Mouse (Mus musculus): Measurements from ENCODE around the gene Kifap3.
"Not testable (repeated sequence)": the region's sequence is repeated elsewhere in the genome, so short reads cannot be mapped to it uniquely, and the experiment has no call there.

The Kifap3 gene

DNA sequence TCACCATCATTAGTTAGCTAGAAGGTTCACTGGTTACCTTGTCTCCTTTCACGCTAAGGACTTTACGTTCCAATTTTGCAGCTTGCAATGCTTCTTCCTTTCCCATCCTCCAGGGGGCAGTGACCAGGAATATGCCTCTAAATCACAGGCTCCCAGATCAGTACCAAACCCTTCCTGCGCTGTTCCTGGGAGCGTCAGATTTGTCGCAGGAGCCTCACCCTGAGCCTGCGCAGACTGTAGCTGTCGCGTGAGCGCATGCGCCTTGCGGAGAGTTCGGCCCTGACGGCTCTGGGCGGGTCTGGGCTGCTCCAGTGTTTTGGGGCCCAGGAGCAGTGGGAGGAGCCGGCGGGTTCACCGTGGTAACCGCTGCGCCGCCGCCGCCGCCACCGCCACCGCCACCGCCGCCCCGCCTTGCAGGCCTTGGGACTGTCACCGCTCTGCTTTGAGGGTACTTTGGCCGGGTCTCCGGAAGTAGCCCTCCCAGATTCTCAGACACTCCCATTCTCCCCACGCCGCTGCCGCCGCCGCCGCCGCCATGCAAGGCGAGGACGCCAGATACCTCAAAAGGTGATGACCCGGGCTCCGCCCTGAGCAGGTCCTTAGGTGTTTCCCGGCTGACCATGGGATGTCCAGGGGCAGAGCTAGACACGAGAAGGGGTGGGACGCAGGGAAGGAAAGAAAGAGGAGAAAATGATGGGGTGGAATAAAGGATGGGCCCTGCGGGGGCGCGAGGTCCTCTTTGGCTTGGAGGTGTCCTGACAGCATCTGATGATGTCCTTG, at the start of gene Kifap3:
Gene Kifap3, plus strand, starts transcription at position 248 of the 780 bp plus-strand sequence.
- peak; percentile 99 for DNase-seq

DNA sequence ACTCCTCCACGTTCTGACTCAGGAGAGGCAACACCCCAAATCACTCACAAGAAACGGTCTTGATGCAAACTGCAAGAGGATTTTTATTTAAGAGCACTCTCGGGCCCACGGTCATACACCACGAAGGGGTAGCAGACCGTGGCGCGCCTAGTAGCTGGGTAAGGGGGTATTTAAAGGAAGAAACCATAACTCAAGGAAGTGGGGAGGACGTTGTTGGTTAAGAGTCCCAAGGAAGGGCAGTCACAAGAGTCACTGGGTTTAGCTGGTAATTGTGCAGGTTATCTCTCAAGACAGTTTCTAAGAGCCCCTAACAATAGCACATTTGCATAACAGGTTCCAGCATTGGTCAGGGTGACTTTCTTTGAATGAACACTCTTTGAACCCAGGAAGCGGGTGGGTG, 48.2 kb upstream of the Kifap3 start:
- DNase-seq, result not testable (repeated sequence)

DNA sequence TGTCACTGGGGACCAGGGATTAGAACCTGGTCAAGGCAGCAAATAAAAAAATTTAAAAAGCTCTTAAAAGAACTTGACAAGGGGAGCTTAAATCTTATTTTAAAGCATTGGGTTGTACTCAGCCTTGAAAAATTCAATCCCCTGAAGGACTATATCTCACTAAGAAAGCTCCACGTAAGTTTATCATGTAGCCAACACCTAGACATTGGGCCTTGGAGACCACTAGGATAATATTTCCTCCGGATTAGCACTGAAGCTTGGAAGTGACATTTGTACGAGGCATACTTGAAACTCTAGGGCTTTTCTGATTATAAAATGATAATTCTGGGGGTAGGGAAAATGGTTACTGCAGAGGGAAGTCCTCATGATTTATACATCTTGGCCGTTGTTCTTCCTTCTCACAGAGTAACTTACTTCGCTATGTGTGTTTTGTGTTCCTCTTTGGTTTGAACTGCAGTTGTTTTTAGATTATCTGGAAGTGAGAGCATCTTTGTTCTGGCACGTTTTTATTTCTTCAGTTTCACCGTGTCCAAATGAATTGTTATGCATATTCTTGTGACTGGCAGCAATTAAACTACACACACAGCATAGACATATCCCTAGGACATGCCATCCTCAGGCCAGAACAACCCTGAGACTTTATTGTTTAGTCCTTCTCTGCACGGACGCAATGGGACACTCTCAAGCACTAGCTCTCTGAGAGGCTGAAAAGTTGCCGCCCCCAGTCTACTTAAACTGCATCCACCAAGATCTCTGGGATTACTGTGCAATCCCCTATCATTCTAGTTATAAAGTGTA, 42.7 kb upstream of the Kifap3 start:
- no peak for DNase-seq

DNA sequence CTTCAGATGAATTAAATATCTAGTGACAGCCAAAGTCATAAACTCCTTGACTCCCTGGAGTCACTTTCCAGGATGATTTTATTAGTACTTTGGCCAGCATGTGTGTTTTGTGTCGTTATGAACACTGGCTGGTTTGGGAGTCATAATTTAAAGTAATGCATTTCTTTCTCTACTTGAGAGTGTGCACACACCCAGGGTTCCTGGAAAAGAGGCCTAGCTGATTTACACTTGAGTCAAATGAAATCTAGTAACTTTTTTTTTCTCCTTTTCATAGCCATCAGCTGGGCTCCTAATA, 42.2 kb upstream of the Kifap3 start:
- DNase-seq, result peak; percentile 7

DNA sequence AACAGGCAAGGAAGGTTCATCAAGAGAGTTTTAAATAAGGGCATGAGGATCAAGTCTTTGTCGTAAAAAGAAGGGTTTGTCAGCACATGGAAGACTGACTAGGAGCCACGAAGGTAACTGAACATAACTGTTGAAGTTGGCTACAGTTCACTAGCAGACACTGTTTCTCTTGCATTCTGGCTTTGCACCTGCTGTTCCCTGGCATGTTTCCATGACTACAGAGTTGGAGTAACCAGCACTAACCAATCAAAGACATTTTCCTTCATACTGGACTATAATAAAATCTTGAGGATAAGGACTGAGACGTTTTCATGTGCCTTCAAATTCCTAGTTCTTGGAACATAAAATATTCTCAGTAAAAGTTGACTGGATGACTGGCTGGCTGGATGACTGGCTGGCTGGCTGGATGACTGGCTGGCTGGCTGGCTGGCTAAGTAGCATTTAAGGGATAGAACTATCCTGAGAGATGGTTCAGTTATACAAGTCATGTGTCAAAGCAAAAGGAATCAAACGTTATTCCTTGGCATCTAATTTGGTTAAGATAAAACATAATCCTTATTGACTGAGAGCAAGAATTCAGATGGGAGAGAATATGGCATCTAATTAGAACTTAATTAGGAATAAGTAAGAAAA, 27.9 kb upstream of the Kifap3 start:
- no peak for DNase-seq

DNA sequence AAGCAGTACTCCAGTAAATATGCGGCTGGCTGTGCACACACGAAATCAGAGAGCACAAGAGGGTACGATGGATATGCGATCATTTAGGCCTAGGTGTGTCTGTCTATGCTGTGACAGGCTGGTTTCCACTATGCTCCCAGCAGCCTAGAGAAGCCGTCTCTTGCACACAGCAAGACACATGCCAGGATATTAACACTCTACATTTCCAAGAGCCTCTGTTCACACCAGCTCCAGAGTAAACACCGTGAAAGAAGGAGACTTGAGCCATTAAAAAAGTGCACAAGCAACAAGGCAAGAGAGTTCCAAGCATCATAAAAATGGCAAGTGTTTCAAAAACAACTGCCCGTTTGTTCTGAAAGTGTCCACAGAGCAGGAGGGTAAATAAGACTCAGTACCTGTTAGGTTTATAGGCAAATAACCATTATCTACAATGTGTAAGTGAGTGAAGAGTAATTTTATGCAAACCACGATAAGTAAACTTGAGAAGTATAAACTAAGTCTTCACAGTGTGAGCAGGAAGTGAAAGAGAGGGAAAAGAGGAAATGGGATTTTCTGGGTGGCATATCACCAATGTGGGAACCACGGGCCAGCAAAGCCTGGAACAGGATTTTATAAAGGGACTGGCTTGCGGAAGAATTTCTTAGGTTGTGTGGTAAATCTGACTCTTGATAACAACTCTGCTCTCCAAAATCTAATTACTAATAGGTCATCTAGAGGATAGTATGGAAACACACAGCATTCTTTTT, 21.7 kb upstream of the Kifap3 start:
- no peak for DNase-seq

DNA sequence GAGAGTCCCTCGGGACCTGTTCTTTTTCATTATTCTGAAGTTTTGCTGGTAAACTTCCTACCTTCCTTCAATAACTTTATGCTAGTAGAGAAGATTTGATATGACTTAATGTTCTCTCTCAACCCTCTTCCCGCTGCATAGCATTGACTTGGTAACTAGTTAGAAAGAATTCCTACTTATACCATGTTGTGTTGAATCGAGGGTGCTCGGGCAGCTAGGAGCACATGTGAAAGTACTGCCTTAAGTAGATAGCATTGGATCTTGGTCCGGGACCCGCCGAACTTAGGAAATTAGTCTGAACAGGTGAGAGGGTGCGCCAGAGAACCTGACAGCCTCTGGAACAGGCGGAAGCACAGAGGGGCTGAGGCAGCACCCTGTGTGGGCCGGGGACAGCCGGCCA, 4.2 kb downstream of the Kifap3 start:
- DNase-seq, result not testable (repeated sequence)

DNA sequence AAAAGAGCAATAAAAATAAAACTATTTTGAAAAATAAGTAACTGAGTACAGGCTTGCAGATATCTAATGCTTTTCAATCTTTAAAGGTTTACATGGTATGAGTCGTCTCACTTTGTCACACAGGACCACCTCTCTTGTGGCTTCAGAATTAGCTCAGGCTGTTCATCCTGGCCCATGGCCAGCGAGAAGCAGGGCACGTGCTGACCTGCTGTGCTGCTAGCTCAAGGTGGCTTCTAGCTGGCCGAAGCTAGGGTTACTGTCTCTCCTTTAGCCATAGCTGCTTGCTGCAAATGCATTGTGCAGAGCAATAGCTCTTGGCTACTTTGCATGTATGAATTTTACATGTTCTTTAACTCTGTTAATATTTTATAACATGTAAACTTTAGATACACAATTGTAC, 42.0 kb downstream of the Kifap3 start:
- peak; percentile 13 for DNase-seq

DNA sequence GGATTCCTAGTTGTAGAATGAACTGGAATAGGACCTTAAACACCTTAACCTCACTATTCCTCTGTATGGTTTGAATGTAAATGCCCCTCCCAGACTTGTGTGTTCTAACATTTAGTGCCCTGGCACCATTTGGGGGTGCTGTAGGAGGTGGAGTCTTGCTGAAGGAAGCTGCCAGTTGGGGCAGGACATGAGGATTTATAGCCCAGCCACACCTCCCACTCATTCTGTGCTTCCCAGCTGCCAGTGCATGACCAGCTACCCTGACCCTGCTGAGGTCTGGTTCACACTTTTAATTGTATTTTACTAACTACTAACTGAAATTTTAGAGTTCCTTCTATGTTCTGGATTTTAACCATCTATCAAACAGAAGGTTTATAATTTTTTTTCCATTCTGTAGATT, 50.1 kb downstream of the Kifap3 start:
- no peak for DNase-seq

DNA sequence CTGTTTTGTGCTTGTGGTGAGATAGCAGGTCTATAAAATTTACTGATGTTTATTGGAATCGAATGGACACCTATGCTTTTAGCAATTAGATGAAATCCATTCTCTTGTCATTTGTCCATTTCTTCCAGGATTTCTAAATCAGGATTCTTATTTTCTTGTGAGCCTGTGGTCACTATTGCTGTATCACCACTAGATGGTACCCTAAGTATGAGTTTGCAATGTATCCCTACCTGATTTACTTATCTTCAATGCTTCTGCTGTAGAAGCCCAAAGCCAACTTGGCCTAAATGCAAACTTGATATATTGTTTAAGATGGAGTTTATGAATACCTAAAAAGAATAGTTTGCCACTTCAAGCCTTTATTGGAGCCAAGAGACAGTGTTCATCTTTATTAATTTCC, 54.7 kb downstream of the Kifap3 start:
- DNase-seq, result no peak

DNA sequence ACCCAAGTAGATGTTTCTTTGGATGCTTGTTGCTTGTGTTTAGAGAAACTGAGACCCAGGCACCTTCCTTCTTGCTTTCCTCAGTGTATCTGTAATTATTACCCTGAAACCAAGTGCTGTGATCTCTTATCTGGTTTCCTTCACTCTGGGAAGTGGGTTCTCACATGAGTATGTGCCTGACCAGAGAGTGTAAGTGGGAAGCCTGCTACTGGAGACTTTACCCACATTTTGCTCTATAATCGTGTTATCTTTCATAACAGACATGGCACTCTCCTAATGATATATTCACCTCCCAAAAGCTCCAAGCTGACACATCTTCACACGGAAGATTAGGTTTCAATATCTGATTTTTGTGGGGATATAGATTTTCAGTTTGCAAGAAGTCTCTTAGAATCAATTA, 55.7 kb downstream of the Kifap3 start:
- no peak for DNase-seq

DNA sequence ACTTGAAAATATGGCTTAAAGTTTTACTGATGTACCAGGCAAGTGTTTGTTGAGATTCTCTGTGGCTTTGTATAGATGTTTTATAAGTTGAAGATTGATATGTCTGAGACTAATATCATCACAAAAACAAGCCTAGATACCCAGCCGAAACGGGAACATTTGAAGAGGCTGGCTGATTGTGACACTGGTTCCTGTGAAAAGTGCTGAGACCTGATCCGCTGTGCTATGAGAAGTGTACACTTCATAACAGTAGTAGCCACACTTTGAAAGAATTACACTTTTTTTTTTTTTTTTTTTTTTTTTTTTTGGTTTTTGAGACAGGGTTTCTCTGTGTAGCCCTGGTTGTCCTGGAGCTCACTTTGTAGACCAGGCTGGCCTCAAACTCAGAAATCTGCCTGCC, 59.1 kb downstream of the Kifap3 start:
- not testable (repeated sequence) for DNase-seq

DNA sequence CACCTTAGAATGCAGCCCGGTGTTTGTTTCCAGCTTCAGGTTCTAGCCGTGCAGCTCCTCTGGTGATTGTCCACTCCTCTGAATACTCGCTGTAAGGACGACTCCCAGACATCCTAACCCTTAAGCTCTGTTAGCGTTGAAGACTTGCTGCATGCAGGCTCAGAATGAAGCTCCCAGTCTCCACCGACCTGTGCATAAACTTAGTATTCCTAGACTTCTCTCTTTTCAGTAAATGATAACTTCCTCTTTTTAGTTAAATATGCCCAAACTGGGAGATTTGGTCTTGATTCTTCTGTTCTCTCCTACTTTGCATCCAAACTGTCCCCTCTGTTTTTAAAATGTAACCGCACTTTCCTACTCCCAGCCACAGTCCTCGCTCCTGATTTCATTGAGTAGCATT, 61.2 kb downstream of the Kifap3 start:
- no peak for DNase-seq

DNA sequence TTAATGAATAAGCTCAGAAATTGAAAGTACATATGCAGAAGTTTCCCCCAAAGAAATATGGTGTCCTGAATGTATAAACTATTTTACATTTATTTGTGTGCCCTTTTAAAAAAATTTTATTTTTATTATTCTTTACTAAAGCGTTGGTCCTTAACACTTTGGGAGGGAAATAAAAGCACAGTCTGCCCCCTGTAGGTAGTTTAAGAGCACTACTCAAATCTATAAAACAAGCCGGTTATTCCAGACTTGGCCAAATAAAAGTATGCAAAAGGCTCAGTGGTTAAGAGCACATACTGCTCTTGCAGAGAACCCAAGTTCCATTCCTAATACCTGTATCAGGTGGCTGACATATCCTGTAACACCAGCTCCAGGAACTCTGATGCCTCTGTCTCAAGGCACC, 62.9 kb downstream of the Kifap3 start:
- DNase-seq, result no peak

DNA sequence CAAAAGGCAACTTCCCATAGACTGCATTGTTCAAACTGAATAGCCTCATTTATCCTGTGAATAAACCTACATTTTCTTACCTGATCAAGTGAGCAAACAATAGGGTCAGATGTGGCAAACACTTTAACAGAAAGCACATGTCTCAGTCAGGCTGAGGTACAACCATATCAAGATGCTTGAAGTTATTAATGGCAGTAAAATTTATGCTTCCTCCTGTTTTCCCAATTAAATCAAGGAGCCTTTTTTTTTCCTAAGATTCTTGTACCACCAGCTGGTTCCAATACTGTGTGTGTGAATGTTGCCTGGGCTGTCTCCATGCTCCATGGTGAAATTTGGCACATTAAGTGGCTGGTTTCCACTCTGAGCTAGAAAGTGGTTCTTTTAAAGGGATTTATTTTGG, 64.5 kb downstream of the Kifap3 start:
- no peak for DNase-seq

DNA sequence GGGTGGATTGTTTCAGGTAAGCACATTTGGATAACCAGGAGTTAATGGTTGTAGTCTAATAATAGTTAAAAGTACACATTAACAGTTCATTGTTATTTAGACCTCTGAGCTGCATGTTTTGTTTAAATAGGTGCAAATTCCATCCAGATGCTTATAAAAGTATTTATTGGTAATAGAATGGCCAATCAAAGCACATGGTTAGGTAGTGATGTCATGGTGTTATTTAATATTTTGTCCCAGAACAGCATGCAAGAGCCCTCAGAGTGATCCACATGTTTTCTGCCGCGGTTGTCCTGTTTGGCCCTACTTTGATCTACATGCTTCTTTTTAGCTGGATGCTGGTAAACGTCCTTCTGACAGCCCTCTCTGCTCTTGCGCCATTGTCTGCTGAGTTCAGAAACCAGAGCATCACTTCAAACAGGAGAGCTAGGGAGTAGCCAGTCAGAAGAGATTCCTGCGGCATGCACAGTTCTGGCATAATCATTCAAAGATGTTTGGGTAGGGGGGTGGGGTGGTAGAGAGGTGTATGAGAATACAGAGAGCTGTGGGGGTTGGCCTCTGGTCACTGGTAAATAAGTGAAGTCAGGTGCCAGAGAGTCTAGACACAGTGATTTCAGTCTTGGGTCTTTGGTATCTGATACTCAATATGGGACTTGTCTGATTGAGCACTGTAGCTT, 73.6 kb downstream of the Kifap3 start:
- DNase-seq, result no peak

DNA sequence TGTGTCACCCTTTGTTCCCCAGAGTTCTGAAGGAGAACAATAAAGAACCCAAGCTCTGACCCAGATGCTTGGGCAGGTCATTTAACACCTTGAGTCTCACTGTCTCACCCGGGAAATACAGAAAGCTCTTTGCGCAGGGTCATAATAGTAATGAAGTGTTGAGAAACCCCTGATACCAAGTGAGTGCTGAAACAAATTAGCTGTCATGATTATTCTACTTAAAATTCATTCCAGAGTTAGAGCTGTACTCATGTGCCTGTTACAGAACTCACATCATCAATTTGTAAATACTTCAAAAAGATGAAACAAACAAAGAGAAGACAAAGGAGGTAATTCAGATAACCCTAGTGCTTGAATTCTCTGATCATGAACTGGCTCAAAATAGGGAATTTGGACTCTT, 79.0 kb downstream of the Kifap3 start:
- no peak for DNase-seq

DNA sequence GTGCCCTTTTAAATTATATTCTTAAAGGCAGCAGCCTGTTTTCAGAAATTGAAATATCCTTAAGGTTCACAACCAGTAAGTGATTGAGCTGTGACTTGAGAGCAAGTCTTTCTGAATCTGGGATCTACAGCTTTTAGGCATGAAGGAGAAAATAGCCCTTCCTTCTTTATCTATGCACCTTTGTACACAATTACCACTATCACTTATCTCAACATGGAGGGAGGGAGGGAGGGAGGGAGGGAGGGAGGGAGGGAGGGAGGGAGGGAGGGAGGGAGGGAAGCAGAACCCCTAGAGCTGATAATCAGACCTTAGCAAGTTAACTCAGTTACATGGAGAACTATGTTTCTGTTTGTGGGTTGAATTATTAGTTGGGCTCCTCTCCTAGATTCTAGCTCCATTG, 82.2 kb downstream of the Kifap3 start:
- no peak for DNase-seq

DNA sequence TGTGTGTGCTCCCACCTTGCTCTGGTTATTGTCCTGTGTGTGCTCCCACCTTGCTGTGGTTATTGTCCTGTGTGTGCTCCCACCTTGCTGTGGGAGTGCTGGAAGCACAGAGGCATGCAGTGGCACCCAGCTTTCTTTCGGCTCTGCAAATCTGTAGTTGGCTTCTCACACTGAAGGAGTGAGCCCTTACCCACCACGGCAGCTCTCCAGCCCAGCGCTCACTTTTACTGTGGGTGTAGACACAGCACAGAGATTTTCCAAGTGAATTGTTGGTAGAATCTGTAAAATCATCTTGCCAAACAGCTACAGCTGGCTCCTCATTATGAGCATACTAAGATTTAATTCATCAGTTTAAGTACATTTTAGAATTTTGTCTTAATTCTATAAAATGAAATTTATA, 93.8 kb downstream of the Kifap3 start:
- no peak for DNase-seq

DNA sequence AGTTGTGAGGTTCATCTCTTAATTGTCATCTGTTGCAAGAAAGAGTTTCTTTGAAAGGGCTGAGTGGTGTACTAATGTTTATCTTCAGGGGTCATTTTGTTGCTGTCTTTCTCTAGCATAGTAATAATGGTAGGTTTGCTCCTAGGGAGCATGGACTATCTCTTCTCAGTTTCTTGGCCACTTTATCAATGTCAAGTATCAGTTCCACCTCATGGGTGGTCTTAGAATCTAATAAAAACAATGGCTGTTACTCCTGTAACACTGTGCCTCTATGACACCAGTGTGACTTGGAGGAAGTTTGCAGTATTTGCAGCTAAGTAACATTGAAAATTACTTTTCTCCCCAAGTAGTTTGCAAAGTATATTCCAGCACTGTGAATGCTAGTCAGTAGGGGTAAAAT, 110.2 kb downstream of the Kifap3 start:
- DNase-seq, result no peak

DNA sequence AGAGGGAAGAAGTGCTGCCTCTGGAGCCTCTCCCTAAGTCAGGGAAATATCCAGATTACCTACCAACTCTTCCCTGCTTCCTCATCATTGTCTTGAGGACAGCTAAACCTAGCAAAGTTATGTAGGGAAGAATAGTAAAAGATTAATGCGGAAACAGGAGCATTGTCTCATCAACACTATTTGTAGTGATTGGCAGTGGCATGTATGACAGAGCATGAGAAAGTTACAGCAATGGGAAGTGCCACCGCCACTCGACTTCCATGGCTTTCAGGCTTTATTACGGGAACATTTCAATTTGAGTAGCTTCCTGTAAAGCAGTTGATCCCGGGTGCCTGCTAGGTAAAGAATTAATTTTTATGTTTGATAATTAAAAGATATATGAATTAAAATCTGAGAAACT, 113.9 kb downstream of the Kifap3 start:
- no peak for DNase-seq

DNA sequence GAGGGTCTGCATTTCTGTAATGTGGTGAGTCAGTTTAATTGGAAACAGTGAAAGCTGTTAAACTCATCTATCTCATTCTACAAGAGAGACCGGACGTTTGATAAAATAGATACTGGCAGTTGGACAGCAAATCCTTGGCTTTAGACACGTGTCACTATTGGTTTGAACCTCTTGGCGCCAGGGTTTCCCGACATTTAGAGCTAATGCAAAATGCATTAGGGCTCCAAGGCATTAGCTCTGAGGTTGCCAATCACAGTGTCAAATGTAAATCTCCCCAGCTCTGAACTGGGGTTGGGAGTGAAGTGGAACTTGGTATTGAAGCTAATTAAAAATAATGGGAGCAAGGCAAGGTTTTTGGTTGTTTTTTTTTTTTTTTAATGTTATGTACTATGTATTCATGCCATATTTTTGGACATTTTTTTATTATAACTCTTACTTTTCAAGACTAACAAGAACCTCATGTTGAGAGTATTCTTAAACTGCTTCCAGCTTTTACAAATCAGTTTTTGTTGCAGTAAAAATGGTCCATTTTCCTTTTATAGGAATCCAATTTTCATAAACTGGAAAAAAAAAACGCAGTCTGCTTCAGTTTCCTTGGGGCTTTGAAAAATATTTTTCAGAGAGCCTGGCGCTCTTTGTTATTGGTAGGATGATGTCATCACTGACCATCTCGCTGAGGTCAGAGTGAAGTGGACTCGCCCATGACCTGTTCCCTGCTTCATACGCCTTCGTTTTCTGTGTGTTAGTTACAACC, 114.6 kb downstream of the Kifap3 start:
- no peak for DNase-seq
